Mouse (Mus musculus) liver, embryonic 14.5 days (tissue): ENCODE results near the gene Golga4.

Experiments used
- CTCF ChIP-seq: IDR thresholded peaks from 2 replicates; pipeline ENCODE4 v1.5.1; 2016; ENCODE audit warnings: antibody characterized with exemption, low read depth, control low read depth
- EP300 ChIP-seq: IDR thresholded peaks from 2 replicates; pipeline ENCODE4 v1.6.1; 2016; ENCODE audit warnings: antibody characterized with exemption, low read depth

DNA sequence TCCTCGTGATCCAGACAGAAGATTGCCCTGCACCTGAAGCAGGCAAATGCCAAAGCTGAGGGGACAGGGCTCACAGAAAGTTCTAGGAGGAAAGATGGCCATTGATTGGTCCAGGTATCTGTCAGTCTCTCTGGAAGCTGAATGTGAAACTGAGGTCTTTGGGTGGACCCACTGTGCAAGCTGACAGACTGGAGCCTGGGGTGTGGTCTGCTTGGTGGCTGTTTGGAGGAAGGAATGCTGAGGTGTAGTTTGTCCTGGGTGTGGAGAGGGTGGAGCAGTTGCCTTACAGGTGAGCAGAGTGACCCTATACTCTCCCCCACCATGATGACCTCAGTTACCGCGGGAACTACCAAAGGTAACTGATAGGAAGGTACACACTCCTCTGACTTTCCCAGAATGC lies 9.1 kb upstream of the Golga4 start:
- TF ChIP-seq CTCF (no peak), EP300 (no peak)
